Mouse (Mus musculus): ENCODE results near the gene Vmn2r83.
A peak's percentile ranks its signal among the peaks of the same experiment; 100 is the strongest.

- TF ChIP-seq EP300 (optimal IDR thresholded peaks at IDR 0.05) (no peak), CTCF (IDR thresholded peaks at IDR 0.05; ENCODE audit: low read depth) (peak; percentile 48)
These were observed 59.5 kb downstream of the Vmn2r83 start for GRCm38 (mm10) chr10:79528081-79528480.
